Mouse (Mus musculus): ENCODE data around the gene Rbm34. TPM values are rescaled to one million over a fixed set of nuclear protein-coding genes. Genes with fewer than 3 reads are reported as not detected.
A peak's percentile ranks its signal among the peaks of the same experiment; 100 is the strongest.

Gene Rbm34
- polyA plus RNA-seq, 1 experiment from 2014 or later, result 31.1 TPM

GRCm38 (mm10) chr8:126931720-126932119 is 39.2 kb downstream of the Rbm34 start:
- ATAC-seq (replicated peaks; ENCODE audit: low FRiP score) (no peak), DNase-seq (ENCODE audit: low spot score) (no peak)
- Histone ChIP-seq H3K27ac (ENCODE audit: low read depth, low read length) (no peak overlapping the region), H3K4me1 (replicated peaks; ENCODE audit: control insufficient read depth, insufficient read depth, low read length) (no peaks in the 10 kb centered on the region), H3K4me2 (ENCODE audit: low read depth, low read length, severe bottlenecking) (no peak overlapping the region), H3K9me3 (ENCODE audit: control insufficient read depth, low read length) (no peaks in the 10 kb centered on the region), H3K27me3 (ENCODE audit: control insufficient read depth, insufficient read depth, low read length) (no peaks in the 10 kb centered on the region), H3K4me3 (ENCODE audit: low read depth, low read length) (no peak overlapping the region), H3K9ac (ENCODE audit: low read length) (no peak overlapping the region), H3K36me3 (ENCODE audit: control insufficient read depth, insufficient read depth, low read length) (peaks cover 8% of the 10 kb centered on the region; the same call in 1 of the 2 replicates)
- WGBS, result 55% methylated on average over 2 of the region's 2 CpGs

GRCm38 (mm10) chr8:126929607-126930161 is 41.2 kb downstream of the Rbm34 start:
- no peak overlapping the region for H3K27ac ChIP-seq (ENCODE audit: low read depth, low read length)
- no peak overlapping the region for H3K4me2 ChIP-seq (ENCODE audit: low read depth, low read length, severe bottlenecking)
- no peaks in the 10 kb centered on the region; the same call in 1 of the 2 replicates for H3K36me3 ChIP-seq (ENCODE audit: control insufficient read depth, insufficient read depth, low read length)
- H3K27me3 ChIP-seq (ENCODE audit: control insufficient read depth, insufficient read depth, low read length), result no peaks in the 10 kb centered on the region
- no peak overlapping the region for H3K9ac ChIP-seq (ENCODE audit: low read length)
- peak; percentile 68 for DNase-seq (ENCODE audit: low spot score)
- H3K9me3 ChIP-seq (ENCODE audit: control insufficient read depth, low read length), result no peaks in the 10 kb centered on the region
- WGBS, result 83% methylated on average over 3 of the region's 3 CpGs
- H3K4me1 ChIP-seq (replicated peaks; ENCODE audit: control insufficient read depth, insufficient read depth, low read length), result no peaks in the 10 kb centered on the region
- peak; percentile 44 for ATAC-seq (replicated peaks; ENCODE audit: low FRiP score)
- no peak overlapping the region for H3K4me3 ChIP-seq (ENCODE audit: low read depth, low read length)

GRCm38 (mm10) chr8:126928755-126929505 is 41.9 kb downstream of the Rbm34 start:
- H3K9me3 ChIP-seq (ENCODE audit: control insufficient read depth, low read length), result no peaks in the 10 kb centered on the region
- H3K27me3 ChIP-seq (ENCODE audit: control insufficient read depth, insufficient read depth, low read length), result no peaks in the 10 kb centered on the region
- no peak overlapping the region for H3K4me3 ChIP-seq (ENCODE audit: low read depth, low read length)
- no peaks in the 10 kb centered on the region for H3K4me1 ChIP-seq (replicated peaks; ENCODE audit: control insufficient read depth, insufficient read depth, low read length)
- H3K36me3 ChIP-seq (ENCODE audit: control insufficient read depth, insufficient read depth, low read length), result no peaks in the 10 kb centered on the region; the same call in 1 of the 2 replicates
- H3K27ac ChIP-seq (ENCODE audit: low read depth, low read length), result no peak overlapping the region
- no peak overlapping the region for H3K9ac ChIP-seq (ENCODE audit: low read length)
- no peak overlapping the region for H3K4me2 ChIP-seq (ENCODE audit: low read depth, low read length, severe bottlenecking)
- 0 out of 2 replicates have a peak, but pooled peaks have one; percentile 18 for ATAC-seq (replicated peaks; ENCODE audit: low FRiP score)
- 90% methylated on average over 10 of the region's 10 CpGs for WGBS
- peak; percentile 48 for DNase-seq (ENCODE audit: low spot score)

GRCm38 (mm10) chr8:126928028-126928427 is 42.8 kb downstream of the Rbm34 start:
- DNase-seq (ENCODE audit: low spot score), result no peak
- no peak overlapping the region for H3K4me3 ChIP-seq (ENCODE audit: low read depth, low read length)
- H3K4me2 ChIP-seq (ENCODE audit: low read depth, low read length, severe bottlenecking), result no peak overlapping the region
- H3K9me3 ChIP-seq (ENCODE audit: control insufficient read depth, low read length), result no peaks in the 10 kb centered on the region
- no peaks in the 10 kb centered on the region for H3K27me3 ChIP-seq (ENCODE audit: control insufficient read depth, insufficient read depth, low read length)
- no peaks in the 10 kb centered on the region for H3K4me1 ChIP-seq (replicated peaks; ENCODE audit: control insufficient read depth, insufficient read depth, low read length)
- H3K9ac ChIP-seq (ENCODE audit: low read length), result no peak overlapping the region
- H3K27ac ChIP-seq (ENCODE audit: low read depth, low read length), result no peak overlapping the region
- ATAC-seq (replicated peaks; ENCODE audit: low FRiP score), result no peak
- H3K36me3 ChIP-seq (ENCODE audit: control insufficient read depth, insufficient read depth, low read length), result no peaks in the 10 kb centered on the region; the same call in 1 of the 2 replicates

- no peaks in the 10 kb centered on the region; the same call in 1 of the 2 replicates for H3K36me3 ChIP-seq (ENCODE audit: control insufficient read depth, insufficient read depth, low read length)
- no peak overlapping the region for H3K4me2 ChIP-seq (ENCODE audit: low read depth, low read length, severe bottlenecking)
- WGBS, result 42% methylated on average over 1 of the region's 1 CpGs
Measured at GRCm38 (mm10) chr8:126927058-126927457, 43.8 kb downstream of the Rbm34 start.

GRCm38 (mm10) chr8:126922981-126923380 is 47.9 kb downstream of the Rbm34 start:
- Histone ChIP-seq H3K27me3 (ENCODE audit: control insufficient read depth, insufficient read depth, low read length) (no peaks in the 10 kb centered on the region), H3K4me3 (ENCODE audit: low read depth, low read length) (no peak overlapping the region), H3K9me3 (ENCODE audit: control insufficient read depth, low read length) (no peaks in the 10 kb centered on the region), H3K9ac (ENCODE audit: low read length) (no peak overlapping the region), H3K4me1 (replicated peaks; ENCODE audit: control insufficient read depth, insufficient read depth, low read length) (no peaks in the 10 kb centered on the region), H3K4me2 (ENCODE audit: low read depth, low read length, severe bottlenecking) (no peak overlapping the region), H3K27ac (ENCODE audit: low read depth, low read length) (no peak overlapping the region), H3K36me3 (ENCODE audit: control insufficient read depth, insufficient read depth, low read length) (no peaks in the 10 kb centered on the region)
- DNase-seq (ENCODE audit: low spot score) (no peak), ATAC-seq (replicated peaks; ENCODE audit: low FRiP score) (no peak)
- 92% methylated on average over 7 of the region's 7 CpGs for WGBS

More at GRCm38 (mm10) chr8:126927058-126927457, 43.8 kb downstream of the Rbm34 start:
- no peaks in the 10 kb centered on the region for H3K9me3 ChIP-seq (ENCODE audit: control insufficient read depth, low read length)
- no peaks in the 10 kb centered on the region for H3K4me1 ChIP-seq (replicated peaks; ENCODE audit: control insufficient read depth, insufficient read depth, low read length)
- no peak overlapping the region for H3K9ac ChIP-seq (ENCODE audit: low read length)
- ATAC-seq (replicated peaks; ENCODE audit: low FRiP score), result no peak
- H3K27me3 ChIP-seq (ENCODE audit: control insufficient read depth, insufficient read depth, low read length), result no peaks in the 10 kb centered on the region
- H3K27ac ChIP-seq (ENCODE audit: low read depth, low read length), result no peak overlapping the region
- DNase-seq (ENCODE audit: low spot score), result peak; percentile 51
- H3K4me3 ChIP-seq (ENCODE audit: low read depth, low read length), result no peak overlapping the region

- 91% methylated on average over 3 of the region's 3 CpGs for WGBS
- ATAC-seq (replicated peaks; ENCODE audit: low FRiP score) (no peak), DNase-seq (ENCODE audit: low spot score) (no peak)
- Histone ChIP-seq H3K4me2 (ENCODE audit: low read depth, low read length, severe bottlenecking) (no peak overlapping the region), H3K36me3 (ENCODE audit: control insufficient read depth, insufficient read depth, low read length) (no peaks in the 10 kb centered on the region), H3K4me3 (ENCODE audit: low read depth, low read length) (no peak overlapping the region), H3K9me3 (ENCODE audit: control insufficient read depth, low read length) (no peaks in the 10 kb centered on the region), H3K27me3 (ENCODE audit: control insufficient read depth, insufficient read depth, low read length) (no peaks in the 10 kb centered on the region), H3K4me1 (replicated peaks; ENCODE audit: control insufficient read depth, insufficient read depth, low read length) (no peaks in the 10 kb centered on the region), H3K27ac (ENCODE audit: low read depth, low read length) (no peak overlapping the region), H3K9ac (ENCODE audit: low read length) (no peak overlapping the region)
Measured at GRCm38 (mm10) chr8:126921432-126921831, 49.4 kb downstream of the Rbm34 start.

- 27% methylated on average over 3 of the region's 3 CpGs for WGBS
- DNase-seq (ENCODE audit: low spot score) (peak; percentile 79), ATAC-seq (replicated peaks; ENCODE audit: low FRiP score) (peak; percentile 74)
- Histone ChIP-seq H3K4me3 (ENCODE audit: low read depth, low read length) (no peak overlapping the region), H3K4me2 (ENCODE audit: low read depth, low read length, severe bottlenecking) (no peak overlapping the region), H3K27ac (ENCODE audit: low read depth, low read length) (no peak overlapping the region), H3K36me3 (ENCODE audit: control insufficient read depth, insufficient read depth, low read length) (no peaks in the 10 kb centered on the region), H3K9ac (ENCODE audit: low read length) (no peak overlapping the region), H3K4me1 (replicated peaks; ENCODE audit: control insufficient read depth, insufficient read depth, low read length) (no peaks in the 10 kb centered on the region), H3K27me3 (ENCODE audit: control insufficient read depth, insufficient read depth, low read length) (no peaks in the 10 kb centered on the region), H3K9me3 (ENCODE audit: control insufficient read depth, low read length) (no peaks in the 10 kb centered on the region)
Measured at GRCm38 (mm10) chr8:126920845-126921244, 50.0 kb downstream of the Rbm34 start.
